Mouse (Mus musculus) midbrain, embryonic 12.5 days (tissue): ENCODE measurements around the gene Olfr1337. TPM values are rescaled to one million over a fixed set of nuclear protein-coding genes. Genes with fewer than 3 reads are reported as not detected.
A peak's percentile ranks its signal among the peaks of the same experiment; 100 is the strongest.
"Not testable (repeated sequence)": the region's sequence is repeated elsewhere in the genome, so short reads cannot be mapped to it uniquely, and the experiment has no call there.

Experiments used
- ATAC-seq: fragments of 200-750 bp; cut with Nextera tagmentation; 2 replicates; pipeline ENCODE4 v1.8.0; 2017; ENCODE audit warnings: low read depth, moderate TSS enrichment, moderate library complexity; ENCODE audit not compliant: low FRiP score
- H3K27ac ChIP-seq: fragments of 300-500 bp; sonication (generic); replicated peaks from 2 replicates; pipeline ENCODE4 v1.5.1; 2016; ENCODE audit warnings: mild to moderate bottlenecking
- H3K27me3 ChIP-seq: fragments of 300-500 bp; sonication (generic); 2 replicates; pipeline ENCODE4 v1.6.1; 2016; ENCODE audit warnings: mild to moderate bottlenecking
- H3K36me3 ChIP-seq: fragments of 300-500 bp; sonication (generic); 2 replicates; pipeline ENCODE4 v1.6.1; 2016
- H3K4me1 ChIP-seq: fragments of 300-500 bp; sonication (generic); 2 replicates; pipeline ENCODE4 v1.6.1; 2016
- H3K4me2 ChIP-seq: fragments of 300-500 bp; sonication (generic); replicated peaks from 2 replicates; pipeline ENCODE4 v1.6.1; 2016; ENCODE audit warnings: mild to moderate bottlenecking, moderate library complexity
- H3K4me3 ChIP-seq: fragments of 300-500 bp; sonication (generic); 2 replicates; pipeline ENCODE4 v1.5.1; 2016; ENCODE audit warnings: mild to moderate bottlenecking
- H3K9ac ChIP-seq: fragments of 300-500 bp; sonication (generic); replicated peaks from 2 replicates; pipeline ENCODE4 v1.6.1; 2016; ENCODE audit warnings: mild to moderate bottlenecking, moderate library complexity
- H3K9me3 ChIP-seq: fragments of 300-500 bp; sonication (generic); 2 replicates; pipeline ENCODE4 v1.6.1; 2016; ENCODE audit warnings: mild to moderate bottlenecking
- WGBS: fragments of 180-500 bp; shearing (Covaris S2); methylation state at CpG from one replicate; pipeline ENCODE4 v1.1.7; 2016; 5-methylcytosine and 5-hydroxymethylcytosine counted together
- polyA plus RNA-seq: library from polyadenylated mRNA; unstranded; fragments of >200 nt; fragmentation: Nextera tagmentation; extraction: Ambion mirVana; gene quantifications from 2 replicates; pipeline ENCODE4 v1.2.1, GENCODE M21; 2016

Olfr1337 gene
- not detected in 2 replicates for polyA plus RNA-seq

GRCm38 (mm10) chr4:118782486-118782885 lies at the start of gene Olfr1337:
Gene Olfr1337, minus strand, starts transcription at chr4:118782586.
- H3K4me2 ChIP-seq: no peak within 1 kb of the TSS
- no peaks in the 10 kb centered on the region for H3K27me3 ChIP-seq
- no peak within 1 kb of the TSS for H3K9ac ChIP-seq
- no peak within 1 kb of the TSS for H3K4me3 ChIP-seq
- H3K27ac ChIP-seq: no peak within 1 kb of the TSS
- H3K4me1 ChIP-seq: no peaks in the 10 kb centered on the region
- no peaks in the 10 kb centered on the region for H3K9me3 ChIP-seq
- 76% methylated on average over 2 of the region's 2 CpGs for WGBS
- no peaks in the 10 kb centered on the region for H3K36me3 ChIP-seq
- ATAC-seq: no peak

GRCm38 (mm10) chr4:118818921-118819320 lies 36.5 kb upstream of the Olfr1337 start:
- H3K4me1 ChIP-seq: no peaks in the 10 kb centered on the region
- no peaks in the 10 kb centered on the region for H3K27me3 ChIP-seq
- no peak overlapping the region for H3K4me2 ChIP-seq
- ATAC-seq: no peak
- no peaks in the 10 kb centered on the region for H3K36me3 ChIP-seq
- H3K27ac ChIP-seq: no peak overlapping the region
- no peaks in the 10 kb centered on the region for H3K9me3 ChIP-seq
- no peak overlapping the region for H3K9ac ChIP-seq
- 91% methylated on average over 1 of the region's 1 CpGs for WGBS
- no peak overlapping the region for H3K4me3 ChIP-seq

- no peak for ATAC-seq
- no peaks in the 10 kb centered on the region for H3K4me1 ChIP-seq
- no peak within 1 kb of the TSS for H3K4me2 ChIP-seq
- no peak within 1 kb of the TSS for H3K27ac ChIP-seq
- no peaks in the 10 kb centered on the region for H3K9me3 ChIP-seq
- H3K27me3 ChIP-seq: no peaks in the 10 kb centered on the region
- no peak within 1 kb of the TSS for H3K4me3 ChIP-seq
- H3K9ac ChIP-seq: no peak within 1 kb of the TSS
- H3K36me3 ChIP-seq: no peaks in the 10 kb centered on the region
- 92% methylated on average over 4 of the region's 4 CpGs for WGBS
These were observed 27.5 kb upstream of the Olfr1337 start, which contains the start of gene Olfr1335 for GRCm38 (mm10) chr4:118809844-118810243. Gene Olfr1335, minus strand, starts transcription at chr4:118809944.

- H3K27me3 ChIP-seq, H3K27ac ChIP-seq, H3K4me1 ChIP-seq: not testable (repeated sequence)
These were observed 10.4 kb upstream of the Olfr1337 start for GRCm38 (mm10) chr4:118792796-118793195.

GRCm38 (mm10) chr4:118758637-118759036 lies 23.7 kb downstream of the Olfr1337 start, which contains the start of gene Olfr1338:
Gene Olfr1338, minus strand, starts transcription at chr4:118758737.
- Histone ChIP-seq H3K9me3 (no peaks in the 10 kb centered on the region), H3K27ac (no peak within 1 kb of the TSS), H3K9ac (no peak within 1 kb of the TSS), H3K4me3 (no peak within 1 kb of the TSS), H3K27me3 (no peaks in the 10 kb centered on the region), H3K36me3 (no peaks in the 10 kb centered on the region), H3K4me1 (no peaks in the 10 kb centered on the region), H3K4me2 (no peak within 1 kb of the TSS)
- ATAC-seq: no peak
- WGBS: 97% methylated on average over 1 of the region's 1 CpGs

More at GRCm38 (mm10) chr4:118792796-118793195, 10.4 kb upstream of the Olfr1337 start:
- H3K4me3 ChIP-seq, H3K9me3 ChIP-seq, H3K9ac ChIP-seq, H3K36me3 ChIP-seq, ATAC-seq, H3K4me2 ChIP-seq: not testable (repeated sequence)

- no peak overlapping the region for H3K27ac ChIP-seq
- no peak overlapping the region for H3K4me3 ChIP-seq
These were observed 40.5 kb downstream of the Olfr1337 start for GRCm38 (mm10) chr4:118741881-118742280.

GRCm38 (mm10) chr4:118740988-118741698 lies 41.2 kb downstream of the Olfr1337 start:
- ATAC-seq: no peak
- 5% methylated on average over 11 of the region's 11 CpGs for WGBS
- Histone ChIP-seq H3K9me3 (peaks cover under 1% of the 10 kb centered on the region; the same call in 1 of the 2 replicates), H3K27me3 (peaks cover 26% of the 10 kb centered on the region), H3K4me1 (peaks cover 8% of the 10 kb centered on the region; the same call in 1 of the 2 replicates), H3K4me2 (peak overlapping the region; percentile 21), H3K36me3 (no peaks in the 10 kb centered on the region), H3K9ac (no peak overlapping the region), H3K4me3 (no peak overlapping the region), H3K27ac (no peak overlapping the region)

More at GRCm38 (mm10) chr4:118741881-118742280, 40.5 kb downstream of the Olfr1337 start:
- Histone ChIP-seq H3K27me3 (peaks cover 26% of the 10 kb centered on the region), H3K4me1 (peaks cover 8% of the 10 kb centered on the region; the same call in 1 of the 2 replicates), H3K9ac (no peak overlapping the region), H3K4me2 (peak overlapping the region; percentile 21), H3K36me3 (no peaks in the 10 kb centered on the region), H3K9me3 (peaks cover 8% of the 10 kb centered on the region; the same call in 1 of the 2 replicates)
- WGBS: 3% methylated on average over 16 of the region's 16 CpGs
- no peak for ATAC-seq

GRCm38 (mm10) chr4:118739574-118739973 lies 42.8 kb downstream of the Olfr1337 start:
- peaks cover 8% of the 10 kb centered on the region; the same call in 1 of the 2 replicates for H3K4me1 ChIP-seq
- WGBS: 72% methylated on average over 3 of the region's 3 CpGs
- no peaks in the 10 kb centered on the region for H3K36me3 ChIP-seq
- H3K27me3 ChIP-seq: peaks cover 26% of the 10 kb centered on the region
- no peak overlapping the region for H3K27ac ChIP-seq
- H3K4me3 ChIP-seq: no peak overlapping the region
- no peak for ATAC-seq
- no peak overlapping the region for H3K4me2 ChIP-seq
- no peak overlapping the region for H3K9ac ChIP-seq
- H3K9me3 ChIP-seq: no peaks in the 10 kb centered on the region

- no peak within 1 kb of the TSS for H3K4me3 ChIP-seq
- H3K27ac ChIP-seq: no peak within 1 kb of the TSS
- no peaks in the 10 kb centered on the region for H3K9me3 ChIP-seq
- 93% methylated on average over 1 of the region's 1 CpGs for WGBS
- no peak within 1 kb of the TSS for H3K9ac ChIP-seq
- no peaks in the 10 kb centered on the region for H3K27me3 ChIP-seq
- no peak within 1 kb of the TSS for H3K4me2 ChIP-seq
- ATAC-seq: no peak
- no peaks in the 10 kb centered on the region for H3K36me3 ChIP-seq
- no peaks in the 10 kb centered on the region for H3K4me1 ChIP-seq
These were observed 50.5 kb downstream of the Olfr1337 start, which contains the start of gene Olfr1339 for GRCm38 (mm10) chr4:118731875-118732274. Gene Olfr1339, plus strand, starts transcription at chr4:118732175.

Other genes with a start within 250 kb of the Olfr1337 start
- gene Tmem125, start 238.5 kb downstream of the Olfr1337 start, polyA plus RNA-seq: 0.13 and 0.26 TPM in 2 replicates
- gene Cfap57, start 161.8 kb downstream of the Olfr1337 start, polyA plus RNA-seq: 0.92 and 1.5 TPM in 2 replicates
- gene Ebna1bp2, start 161.8 kb downstream of the Olfr1337 start, polyA plus RNA-seq: 167 TPM in 2 replicates
- not detected in 2 replicates for gene Olfr62, start 123.6 kb downstream of the Olfr1337 start, polyA plus RNA-seq
- not detected in 2 replicates for gene Olfr1342, start 89.8 kb downstream of the Olfr1337 start, polyA plus RNA-seq
- not detected in 2 replicates for gene Olfr1341, start 79.1 kb downstream of the Olfr1337 start, polyA plus RNA-seq
- gene Olfr1340, start 62.4 kb downstream of the Olfr1337 start, polyA plus RNA-seq: not detected in 2 replicates
- not detected in 2 replicates for gene Olfr1339, start 50.4 kb downstream of the Olfr1337 start, polyA plus RNA-seq
- gene Olfr1338, start 23.8 kb downstream of the Olfr1337 start, polyA plus RNA-seq: not detected in 2 replicates
- not detected in 2 replicates for gene Olfr1335, start 27.4 kb upstream of the Olfr1337 start, polyA plus RNA-seq
- not detected in 2 replicates for gene Olfr1333, start 53.7 kb upstream of the Olfr1337 start, polyA plus RNA-seq
- gene Olfr1331, start 82.1 kb upstream of the Olfr1337 start, polyA plus RNA-seq: not detected in 2 replicates
- not detected in 2 replicates for gene Olfr1330, start 106.0 kb upstream of the Olfr1337 start, polyA plus RNA-seq
- gene Olfr1329, start 134.9 kb upstream of the Olfr1337 start, polyA plus RNA-seq: not detected in 2 replicates
- not detected in 2 replicates for gene Olfr1328, start 156.0 kb upstream of the Olfr1337 start, polyA plus RNA-seq
- gene Lao1, start 179.0 kb upstream of the Olfr1337 start, polyA plus RNA-seq: not detected in 2 replicates